Mouse (Mus musculus): ENCODE measurements around the gene Pvr. TPM values are rescaled to one million over a fixed set of nuclear protein-coding genes. Genes with fewer than 3 reads are reported as not detected.

Pvr gene
- polyA plus RNA-seq, 1 experiment from 2014 or later, result 15.7 TPM

GRCm38 (mm10) chr7:19911695-19912524 is 9.1 kb downstream of the Pvr start:
- no peaks in the 10 kb centered on the region for H3K4me1 ChIP-seq (replicated peaks)

DNA sequence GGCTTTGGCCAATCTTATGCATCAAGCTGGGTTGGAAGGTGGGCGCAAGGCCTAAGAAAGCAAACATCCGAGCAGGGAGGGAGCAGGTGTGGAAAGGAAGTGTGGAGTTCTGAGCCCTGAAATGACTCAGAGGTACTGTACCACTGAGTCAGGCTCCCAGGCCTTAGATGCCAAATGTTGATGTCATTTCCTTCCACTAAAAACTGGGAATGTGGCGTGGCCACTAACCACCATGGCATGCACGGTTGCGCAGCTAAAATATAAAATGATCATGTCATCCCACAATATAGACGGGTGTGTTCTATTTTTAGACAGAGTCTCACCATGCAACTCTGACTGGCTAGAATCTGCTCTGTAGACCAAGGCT is 9.7 kb downstream of the Pvr start:
- 71% methylated on average over 6 of the region's 6 CpGs for WGBS
- Histone ChIP-seq H3K27ac (ENCODE audit: poor library complexity, severe bottlenecking) (no peak overlapping the region), H3K4me3 (no peak overlapping the region), H3K4me2 (no peak overlapping the region), H3K27me3 (replicated peaks) (no peaks in the 10 kb centered on the region), H3K36me3 (peaks cover 86% of the 10 kb centered on the region), H3K4me1 (replicated peaks) (no peaks in the 10 kb centered on the region), H3K9me3 (replicated peaks) (no peaks in the 10 kb centered on the region), H3K9ac (no peak overlapping the region)
- ATAC-seq (ENCODE audit: insufficient number of reproducible peaks, low FRiP score), result no peak

More at GRCm38 (mm10) chr7:19911695-19912524, 9.1 kb downstream of the Pvr start:
- no peak for ATAC-seq (ENCODE audit: insufficient number of reproducible peaks, low FRiP score)
- Histone ChIP-seq H3K9me3 (replicated peaks) (no peaks in the 10 kb centered on the region), H3K9ac (no peak overlapping the region), H3K27ac (ENCODE audit: poor library complexity, severe bottlenecking) (no peak overlapping the region), H3K27me3 (replicated peaks) (no peaks in the 10 kb centered on the region), H3K4me3 (no peak overlapping the region), H3K36me3 (peaks cover 86% of the 10 kb centered on the region), H3K4me2 (no peak overlapping the region)
- 88% methylated on average over 23 of the region's 23 CpGs for WGBS

- Histone ChIP-seq H3K4me1 (replicated peaks) (no peaks in the 10 kb centered on the region), H3K27me3 (replicated peaks) (no peaks in the 10 kb centered on the region), H3K27ac (ENCODE audit: poor library complexity, severe bottlenecking) (no peak overlapping the region), H3K4me2 (no peak overlapping the region), H3K36me3 (peaks cover 84% of the 10 kb centered on the region), H3K9ac (no peak overlapping the region), H3K9me3 (replicated peaks) (0 out of 2 replicates have a peak, but pooled peaks cover 2% of the 10 kb centered on the region), H3K4me3 (no peak overlapping the region)
- WGBS, result 47% methylated on average over 21 of the region's 21 CpGs
- ATAC-seq (ENCODE audit: insufficient number of reproducible peaks, low FRiP score), result no peak
Observed at GRCm38 (mm10) chr7:19910421-19911291, 10.3 kb downstream of the Pvr start.

DNA sequence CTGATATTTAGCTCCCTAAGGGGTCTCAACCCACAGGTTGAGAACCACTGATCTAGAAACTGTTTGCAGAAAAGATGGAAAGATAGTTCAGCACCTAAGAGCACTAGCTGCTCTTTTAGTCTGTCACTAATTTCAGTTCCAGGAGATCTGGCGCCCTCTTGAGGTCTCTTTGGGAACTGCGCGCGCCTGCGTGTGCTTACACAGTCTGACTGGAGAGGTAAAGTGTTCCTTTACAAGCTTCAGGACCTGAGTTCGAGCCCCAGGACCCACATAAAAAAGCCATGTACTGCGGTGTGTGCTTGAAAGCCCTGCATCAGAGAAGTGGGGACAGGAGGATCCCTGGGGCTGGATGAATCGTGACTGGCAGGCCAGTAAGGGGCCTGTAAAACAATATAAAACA is 31.1 kb downstream of the Pvr start:
- Histone ChIP-seq H3K4me1 (replicated peaks) (no peaks in the 10 kb centered on the region), H3K27me3 (replicated peaks) (0 out of 2 replicates have a peak, but pooled peaks cover 3% of the 10 kb centered on the region), H3K9me3 (replicated peaks) (no peaks in the 10 kb centered on the region), H3K4me2 (no peak overlapping the region), H3K4me3 (no peak overlapping the region), H3K9ac (no peak overlapping the region), H3K27ac (ENCODE audit: poor library complexity, severe bottlenecking) (no peak overlapping the region), H3K36me3 (no peaks in the 10 kb centered on the region)
- no peak for ATAC-seq (ENCODE audit: insufficient number of reproducible peaks, low FRiP score)
- 42% methylated on average over 8 of the region's 8 CpGs for WGBS

DNA sequence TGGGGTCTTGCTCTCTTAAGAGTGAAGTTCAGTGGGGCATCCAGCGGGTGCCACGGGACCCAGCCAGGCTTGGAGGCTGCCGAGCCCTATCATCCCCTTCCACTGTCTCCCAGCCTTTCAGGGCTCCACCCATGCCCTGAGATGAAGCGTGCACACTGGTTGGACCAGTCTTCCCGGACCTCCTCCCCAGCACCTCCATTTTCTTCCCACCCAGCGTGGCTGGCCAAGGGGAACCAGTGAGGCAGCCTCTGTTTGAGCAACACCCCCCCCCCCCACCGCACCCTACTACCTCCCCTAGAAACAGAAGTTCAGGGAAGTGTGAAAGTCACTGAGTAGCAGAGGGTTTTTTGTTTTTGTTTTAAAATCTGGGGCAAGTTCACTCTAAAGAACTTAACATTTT is 33.1 kb downstream of the Pvr start, which contains the start of gene Ceacam19:
Gene Ceacam19 (minus strand): TSS at position 117 of the 400 bp plus-strand sequence.
- Histone ChIP-seq H3K9me3 (replicated peaks) (no peaks in the 10 kb centered on the region), H3K4me3 (no peak within 1 kb of the TSS), H3K27me3 (replicated peaks) (0 out of 2 replicates have a peak, but pooled peaks cover 3% of the 10 kb centered on the region), H3K27ac (ENCODE audit: poor library complexity, severe bottlenecking) (no peak within 1 kb of the TSS), H3K9ac (no peak within 1 kb of the TSS), H3K4me2 (no peak within 1 kb of the TSS), H3K4me1 (replicated peaks) (no peaks in the 10 kb centered on the region), H3K36me3 (no peaks in the 10 kb centered on the region)
- ATAC-seq (ENCODE audit: insufficient number of reproducible peaks, low FRiP score), result no peak
- 76% methylated on average over 7 of the region's 7 CpGs for WGBS

DNA sequence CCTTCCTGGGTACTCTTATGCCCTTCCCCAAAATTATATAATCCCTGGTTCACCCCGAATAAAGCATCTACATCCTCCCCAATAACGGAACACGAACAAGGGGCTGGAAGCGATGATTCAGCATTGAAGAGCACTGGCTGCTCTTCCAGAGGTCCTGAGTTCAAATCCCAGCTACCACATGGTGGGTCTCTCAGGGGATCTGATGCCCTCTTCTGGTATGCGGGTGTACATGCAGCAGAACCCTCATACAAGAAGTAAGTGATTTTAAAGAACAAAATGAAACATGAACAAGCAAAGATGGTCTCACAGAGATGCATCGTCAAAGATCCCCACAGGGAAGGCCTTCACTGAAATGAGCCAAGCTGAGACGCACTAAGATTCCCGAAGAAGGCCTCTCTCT is 40.2 kb downstream of the Pvr start:
- Histone ChIP-seq H3K9me3 (replicated peaks) (no peaks in the 10 kb centered on the region), H3K4me1 (replicated peaks) (no peaks in the 10 kb centered on the region), H3K4me2 (no peak overlapping the region), H3K27ac (ENCODE audit: poor library complexity, severe bottlenecking) (no peak overlapping the region), H3K9ac (no peak overlapping the region), H3K36me3 (no peaks in the 10 kb centered on the region), H3K27me3 (replicated peaks) (no peaks in the 10 kb centered on the region), H3K4me3 (no peak overlapping the region)
- ATAC-seq (ENCODE audit: insufficient number of reproducible peaks, low FRiP score), result no peak
- 75% methylated on average over 8 of the region's 8 CpGs for WGBS

DNA sequence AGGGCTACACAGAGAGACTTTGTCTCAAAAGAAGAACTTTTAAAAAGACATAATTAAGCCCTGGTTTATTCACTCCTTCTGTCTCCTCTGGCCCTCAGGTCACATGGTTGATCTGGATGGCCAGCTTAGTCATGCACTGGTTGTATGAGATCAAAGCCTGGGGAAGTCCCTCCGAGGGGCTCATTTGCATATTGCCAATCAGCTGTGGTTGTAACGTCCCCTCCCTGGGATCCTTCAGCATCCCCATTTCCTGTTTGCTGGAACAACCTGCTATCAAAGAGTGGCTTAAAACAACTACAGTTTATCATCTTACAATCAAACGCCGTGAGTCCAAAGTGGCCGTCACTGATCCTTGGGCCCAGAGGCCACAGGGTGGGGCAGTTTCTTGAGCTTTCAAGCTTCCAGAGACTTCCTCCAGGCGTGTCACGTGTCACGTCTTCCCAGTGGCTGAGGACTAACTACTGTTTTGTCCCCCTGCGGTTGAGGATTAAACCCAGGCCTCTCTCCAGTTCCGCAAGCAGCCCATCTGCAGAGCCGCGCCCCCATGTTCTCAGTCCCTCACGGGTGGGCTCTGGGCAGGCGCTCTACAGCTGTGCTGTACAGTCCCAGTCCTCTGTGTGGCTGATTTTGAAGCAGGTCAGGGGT is 44.1 kb downstream of the Pvr start:
- Histone ChIP-seq H3K4me3 (no peak overlapping the region), H3K9me3 (replicated peaks) (no peaks in the 10 kb centered on the region), H3K27me3 (replicated peaks) (no peaks in the 10 kb centered on the region), H3K36me3 (no peaks in the 10 kb centered on the region), H3K27ac (ENCODE audit: poor library complexity, severe bottlenecking) (no peak overlapping the region), H3K9ac (no peak overlapping the region), H3K4me2 (no peak overlapping the region), H3K4me1 (replicated peaks) (peaks cover 1% of the 10 kb centered on the region; the same call in 1 of the 2 replicates)
- WGBS, result 48% methylated on average over 14 of the region's 14 CpGs
- no peak for ATAC-seq (ENCODE audit: insufficient number of reproducible peaks, low FRiP score)

GRCm38 (mm10) chr7:19875948-19876682 is 44.8 kb downstream of the Pvr start:
- no peak overlapping the region for H3K27ac ChIP-seq (ENCODE audit: poor library complexity, severe bottlenecking)
- no peaks in the 10 kb centered on the region for H3K36me3 ChIP-seq
- no peak overlapping the region for H3K4me3 ChIP-seq
- H3K9me3 ChIP-seq (replicated peaks), result no peaks in the 10 kb centered on the region
- H3K4me1 ChIP-seq (replicated peaks), result peaks cover 7% of the 10 kb centered on the region; the same call in 1 of the 2 replicates
- ATAC-seq (ENCODE audit: insufficient number of reproducible peaks, low FRiP score), result no peak
- no peaks in the 10 kb centered on the region for H3K27me3 ChIP-seq (replicated peaks)
- 40% methylated on average over 13 of the region's 13 CpGs for WGBS
- H3K9ac ChIP-seq, result no peak overlapping the region
- H3K4me2 ChIP-seq, result no peak overlapping the region

- H3K9me3 ChIP-seq (replicated peaks), result no peaks in the 10 kb centered on the region
- no peak overlapping the region for H3K27ac ChIP-seq (ENCODE audit: poor library complexity, severe bottlenecking)
- no peaks in the 10 kb centered on the region for H3K36me3 ChIP-seq
- 0 out of 2 replicates have a peak, but pooled peaks have one; percentile 26 for ATAC-seq (ENCODE audit: insufficient number of reproducible peaks, low FRiP score)
- no peak overlapping the region for H3K9ac ChIP-seq
- H3K4me1 ChIP-seq (replicated peaks), result peaks cover 7% of the 10 kb centered on the region; the same call in 1 of the 2 replicates
- no peak overlapping the region for H3K4me3 ChIP-seq
- 34% methylated on average over 5 of the region's 5 CpGs for WGBS
- no peaks in the 10 kb centered on the region for H3K27me3 ChIP-seq (replicated peaks)
- H3K4me2 ChIP-seq, result no peak overlapping the region
Observed at GRCm38 (mm10) chr7:19871943-19872601, 48.9 kb downstream of the Pvr start.

DNA sequence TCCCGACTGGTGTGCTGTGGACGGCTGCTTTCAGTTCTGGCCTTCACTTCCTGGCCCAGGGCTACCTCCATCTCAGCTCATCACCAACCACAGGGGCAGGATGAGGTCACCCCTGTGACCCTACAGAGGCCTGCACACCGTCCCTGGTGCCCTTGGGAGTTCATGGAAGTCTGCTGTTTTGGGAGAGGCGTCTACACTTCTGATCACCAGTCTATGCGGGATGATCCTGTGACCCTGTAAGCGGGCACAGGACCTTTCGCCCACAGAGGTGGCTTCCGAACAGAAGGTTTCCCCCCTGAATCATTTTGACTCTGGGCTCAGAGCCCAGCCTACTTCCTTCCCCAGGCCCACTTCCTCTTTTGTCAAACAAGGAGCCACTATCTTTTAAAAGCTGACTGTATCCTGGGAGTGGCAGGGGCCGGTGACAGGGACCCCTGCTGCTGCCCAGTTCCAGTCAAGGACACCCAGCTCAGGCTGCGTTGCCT is 49.8 kb downstream of the Pvr start:
- Histone ChIP-seq H3K4me2 (no peak overlapping the region), H3K9ac (no peak overlapping the region), H3K36me3 (no peaks in the 10 kb centered on the region), H3K27me3 (replicated peaks) (no peaks in the 10 kb centered on the region), H3K4me3 (no peak overlapping the region), H3K9me3 (replicated peaks) (no peaks in the 10 kb centered on the region), H3K27ac (ENCODE audit: poor library complexity, severe bottlenecking) (no peak overlapping the region), H3K4me1 (replicated peaks) (peaks cover 11% of the 10 kb centered on the region; the same call in 1 of the 2 replicates)
- WGBS, result 48% methylated on average over 10 of the region's 10 CpGs
- ATAC-seq (ENCODE audit: insufficient number of reproducible peaks, low FRiP score), result no peak
